Mouse (Mus musculus) cerebellum, postnatal 4 days (tissue): ENCODE results near the gene Ptprm.

ENCODE experiments used
- DNase-seq, 2 experiments: peaks; one replicate each; pipeline ENCODE4 v3.0.0; 2022; ENCODE audit warnings: low spot score in 2 of 2, mixed read lengths in 1 of 2

The Ptprm gene

GRCm38 (mm10) chr17:67354451-67355011 lies at the start of gene Ptprm:
TSS of gene Ptprm (minus strand) at chr17:67354457.
- peak; percentile 51 to 84 for DNase-seq

GRCm38 (mm10) chr17:67396205-67396604 lies 41.9 kb upstream of the Ptprm start:
- DNase-seq: no peak

- DNase-seq: no peak
Measured at GRCm38 (mm10) chr17:67390851-67391250, 36.6 kb upstream of the Ptprm start.

GRCm38 (mm10) chr17:67388171-67388570 lies 33.9 kb upstream of the Ptprm start:
- no peak for DNase-seq

- no peak for DNase-seq
Measured at GRCm38 (mm10) chr17:67385286-67385685, 31.0 kb upstream of the Ptprm start.

GRCm38 (mm10) chr17:67383635-67384034 lies 29.4 kb upstream of the Ptprm start:
- no peak for DNase-seq

GRCm38 (mm10) chr17:67381618-67382017 lies 27.4 kb upstream of the Ptprm start:
- no peak for DNase-seq

GRCm38 (mm10) chr17:67367866-67368265 lies 13.6 kb upstream of the Ptprm start:
- no peak for DNase-seq

- no peak for DNase-seq
Measured at GRCm38 (mm10) chr17:67364491-67364890, 10.2 kb upstream of the Ptprm start.

- DNase-seq: no peak
Measured at GRCm38 (mm10) chr17:67363377-67364070, 9.3 kb upstream of the Ptprm start.

GRCm38 (mm10) chr17:67362131-67362530 lies 7.9 kb upstream of the Ptprm start:
- no peak for DNase-seq

- DNase-seq: no peak
Measured at GRCm38 (mm10) chr17:67360606-67361005, 6.3 kb upstream of the Ptprm start.

GRCm38 (mm10) chr17:67359578-67359977 lies 5.3 kb upstream of the Ptprm start:
- no peak for DNase-seq

GRCm38 (mm10) chr17:67358541-67358940 lies 4.3 kb upstream of the Ptprm start:
- no peak for DNase-seq

GRCm38 (mm10) chr17:67357191-67357590 lies 2.9 kb upstream of the Ptprm start:
- DNase-seq: no peak

GRCm38 (mm10) chr17:67355251-67355650 lies 994 bp upstream of the Ptprm start:
- DNase-seq: no peak

GRCm38 (mm10) chr17:67353796-67354450 lies 334 bp downstream of the Ptprm start:
- DNase-seq: no peak

GRCm38 (mm10) chr17:67352956-67353795 lies 1.1 kb downstream of the Ptprm start:
- DNase-seq: peak in 1 of 2 experiments; percentile 38

- no peak for DNase-seq
Measured at GRCm38 (mm10) chr17:67351423-67351822, 2.8 kb downstream of the Ptprm start.

GRCm38 (mm10) chr17:67350536-67350935 lies 3.7 kb downstream of the Ptprm start:
- DNase-seq: no peak

GRCm38 (mm10) chr17:67349594-67349993 lies 4.7 kb downstream of the Ptprm start:
- DNase-seq: no peak

- DNase-seq: no peak
Measured at GRCm38 (mm10) chr17:67346921-67347320, 7.3 kb downstream of the Ptprm start.
